Mouse (Mus musculus) thymus, postnatal 4 days (tissue): ENCODE measurements around the gene Gm28269.

Source experiments
- DNase-seq: peaks from one replicate; pipeline ENCODE4 v3.0.0; 2021

The Gm28269 gene

GRCm38 (mm10) chrX:21744997-21745396, at the start of gene Gm28269:
Gene Gm28269 (minus strand): TSS chrX:21745097.
- DNase-seq: no peak

GRCm38 (mm10) chrX:21716885-21717284, 28.0 kb downstream of the Gm28269 start:
- DNase-seq: no peak

- no peak for DNase-seq
These were observed 29.6 kb downstream of the Gm28269 start for GRCm38 (mm10) chrX:21715293-21715692.

- DNase-seq: no peak
These were observed 30.1 kb downstream of the Gm28269 start, which contains the start of gene Slc6a14 for GRCm38 (mm10) chrX:21714829-21715228. Gene Slc6a14 (plus strand): TSS chrX:21714896.

GRCm38 (mm10) chrX:21704470-21704869, 40.4 kb downstream of the Gm28269 start:
- no peak for DNase-seq

GRCm38 (mm10) chrX:21701646-21702045, 43.3 kb downstream of the Gm28269 start:
- DNase-seq: no peak

GRCm38 (mm10) chrX:21695687-21696086, 49.2 kb downstream of the Gm28269 start:
- no peak for DNase-seq

- DNase-seq: no peak
These were observed 49.7 kb downstream of the Gm28269 start for GRCm38 (mm10) chrX:21695220-21695619.
